Mouse (Mus musculus): ENCODE results near the gene Col4a3bp.

GRCm38 (mm10) chr13:96671906-96672234 is 129.5 kb downstream of the Col4a3bp start:
- no peak for TF ChIP-seq HCFC1 (IDR thresholded peaks at IDR 0.05; ENCODE audit: borderline replicate concordance, insufficient read depth, low read length)
- TF ChIP-seq ZNF384 (IDR thresholded peaks at IDR 0.05; ENCODE audit: low read depth, low read length): no peak
